Mouse (Mus musculus): Measurements from ENCODE around the gene Rgs3.

- no peak for TF ChIP-seq TCF12 (IDR thresholded peaks at IDR 0.05; ENCODE audit: low read depth, low read length)
- TF ChIP-seq GABPA (IDR thresholded peaks at IDR 0.05; ENCODE audit: low read depth, low read length), result no peak
- no peak for TF ChIP-seq USF1 (IDR thresholded peaks at IDR 0.05; ENCODE audit: low read depth, low read length)
- no peak for TF ChIP-seq JUND (IDR thresholded peaks at IDR 0.05; ENCODE audit: low read depth, low read length)
Observed at GRCm38 (mm10) chr4:62737983-62738695, 178.5 kb downstream of the Rgs3 start.
